Mouse (Mus musculus) natural killer cell, adult 2 months (primary cell): Measurements from ENCODE around the gene Gmpr2.
A peak's percentile ranks its signal among the peaks of the same experiment; 100 is the strongest.

Source experiments
- DNase-seq, 2 experiments: peaks; one replicate each; pipeline ENCODE4 v3.0.0; 2022; ENCODE audit warnings: low spot score in 2 of 2

Gene Gmpr2

DNA sequence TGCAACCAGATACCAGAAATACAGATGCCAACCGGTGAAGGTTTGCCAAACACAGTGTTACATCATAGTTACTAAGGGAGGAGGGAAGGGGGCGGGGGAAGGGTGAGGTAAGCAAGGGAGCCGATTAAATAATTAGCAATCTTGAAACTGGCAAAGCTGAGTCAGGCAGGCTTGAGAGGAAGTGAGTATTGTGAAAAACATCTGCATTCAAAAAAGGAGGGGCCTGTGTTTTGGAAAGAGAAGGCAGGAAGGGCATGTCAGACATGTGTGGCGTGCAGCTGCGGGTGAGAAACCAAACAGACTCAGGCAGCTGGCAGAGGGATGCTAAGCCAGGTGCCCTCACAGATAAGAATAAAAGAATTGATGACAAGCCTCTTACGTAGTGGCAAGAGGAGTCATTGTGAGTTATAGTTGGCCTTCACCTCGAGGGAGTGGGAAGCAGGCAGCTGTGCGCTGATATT lies 52.7 kb downstream of the Gmpr2 start:
- peak; percentile 85 to 88 for DNase-seq

DNA sequence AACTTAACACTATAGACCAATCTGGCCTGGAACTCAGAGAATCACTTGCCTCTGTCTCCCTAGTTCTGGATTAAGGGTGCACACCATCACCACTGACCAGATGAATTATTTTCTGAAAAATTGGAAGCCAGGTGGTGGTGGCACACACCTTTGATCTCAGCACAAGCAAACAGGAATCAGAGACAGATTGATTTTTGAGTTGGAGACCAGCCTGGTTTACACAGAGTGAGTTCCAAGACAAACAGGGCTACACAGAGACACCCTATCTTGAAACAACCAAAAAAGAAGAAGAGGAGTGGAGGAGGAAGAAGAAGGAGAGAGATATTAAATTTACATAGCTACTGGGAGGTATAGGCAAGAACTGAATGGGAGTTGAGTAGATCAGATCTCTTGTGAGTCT lies 54.5 kb downstream of the Gmpr2 start:
- no peak for DNase-seq

DNA sequence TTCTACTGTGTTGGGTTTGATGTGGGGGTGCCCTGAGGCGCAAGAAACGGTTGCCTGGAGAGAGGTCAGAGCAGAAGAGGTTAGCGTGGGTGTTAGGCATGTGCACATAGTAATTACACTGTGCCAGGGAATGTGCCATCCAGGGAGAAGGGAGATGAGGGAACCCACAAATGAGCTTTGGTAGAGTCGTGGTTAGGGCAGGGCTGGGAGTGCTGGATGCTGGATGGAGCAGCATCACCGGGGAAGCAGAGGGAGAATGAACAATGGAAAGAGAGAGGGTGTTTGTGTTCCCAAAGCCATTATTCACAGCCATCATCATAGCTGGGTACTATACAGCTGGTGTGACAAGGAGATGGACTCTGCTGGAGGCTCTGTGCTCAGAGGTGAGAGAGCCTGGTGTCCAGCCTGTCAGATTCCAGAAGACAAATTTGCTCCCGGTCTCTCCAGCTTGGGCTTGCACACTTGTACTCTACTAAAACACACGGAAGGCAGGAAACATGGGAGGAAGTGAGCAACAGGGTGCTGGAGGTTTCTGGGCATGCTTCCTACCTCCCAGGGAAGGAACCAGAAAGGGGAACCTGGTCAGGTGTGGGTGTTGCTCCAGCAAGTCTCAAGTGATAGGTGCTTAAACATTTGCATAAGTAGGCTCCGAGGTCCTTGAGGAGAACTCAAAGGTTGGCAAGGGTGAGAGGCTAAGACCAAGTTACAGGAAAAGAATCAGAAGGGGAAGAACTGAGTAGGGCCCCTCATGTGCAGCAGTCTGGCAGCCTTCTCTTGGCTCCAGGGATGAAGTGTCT lies 56.3 kb downstream of the Gmpr2 start:
- DNase-seq, result no peak
